Mouse (Mus musculus) kidney, embryonic 14.5 days (tissue): ENCODE data around the gene Cfap221. TPM values are rescaled to one million over a fixed set of nuclear protein-coding genes. Genes with fewer than 3 reads are reported as not detected.

Experiments used
- ATAC-seq: fragments of 200-750 bp; cut with Nextera tagmentation; 2 replicates; pipeline ENCODE4 v1.8.0; 2017; ENCODE audit warnings: moderate number of reproducible peaks, mild to moderate bottlenecking, moderate TSS enrichment, moderate library complexity; ENCODE audit not compliant: low FRiP score, low TSS enrichment
- H3K27ac ChIP-seq: fragments of 300-500 bp; sonication (generic); 2 replicates; pipeline ENCODE4 v1.5.1; 2014; ENCODE audit warnings: low read depth, mild to moderate bottlenecking, low read length, moderate library complexity, mixed read lengths
- H3K27me3 ChIP-seq: fragments of 300-500 bp; sonication (generic); 2 replicates; pipeline ENCODE4 v1.6.1; 2014; ENCODE audit warnings: mild to moderate bottlenecking, low read length; ENCODE audit not compliant: control insufficient read depth, insufficient read depth
- H3K36me3 ChIP-seq: fragments of 300-500 bp; sonication (generic); 2 replicates; pipeline ENCODE4 v1.6.1; 2014; ENCODE audit warnings: low read length, mixed read lengths; ENCODE audit not compliant: control insufficient read depth, insufficient read depth
- H3K4me1 ChIP-seq: fragments of 300-500 bp; sonication (generic); 2 replicates; pipeline ENCODE4 v1.6.1; 2014; ENCODE audit warnings: low read length, mixed read lengths; ENCODE audit not compliant: control insufficient read depth, insufficient read depth
- H3K4me2 ChIP-seq: fragments of 300-500 bp; sonication (generic); replicated peaks from 2 replicates; pipeline ENCODE4 v1.6.1; 2014; ENCODE audit warnings: low read depth, mild to moderate bottlenecking, low read length
- H3K4me3 ChIP-seq: fragments of 300-500 bp; sonication (generic); 2 replicates; pipeline ENCODE4 v1.5.1; 2014; ENCODE audit warnings: mild to moderate bottlenecking, low read length
- H3K9ac ChIP-seq: fragments of 300-500 bp; sonication (generic); 2 replicates; pipeline ENCODE4 v1.6.1; 2014; ENCODE audit warnings: low read depth, mild to moderate bottlenecking, low read length, moderate library complexity
- H3K9me3 ChIP-seq: fragments of 300-500 bp; sonication (generic); 2 replicates; pipeline ENCODE4 v1.6.1; 2016; ENCODE audit warnings: low read length; ENCODE audit not compliant: control insufficient read depth
- WGBS: fragments of 180-500 bp; shearing (Covaris S2); extraction: QIAGEN DNeasy Blood & Tissue Kit; methylation state at CpG from one replicate; pipeline ENCODE4 v1.1.7; 2014; 5-methylcytosine and 5-hydroxymethylcytosine counted together
- polyA plus RNA-seq: library from polyadenylated mRNA; unstranded; fragments of >200 nt; fragmentation: Nextera tagmentation; extraction: Ambion mirVana; gene quantifications from 2 replicates; pipeline ENCODE4 v1.2.1, GENCODE M21; 2014

Cfap221 gene
- polyA plus RNA-seq, 1 experiment from 2014 or later, result 0.35 TPM

- H3K9ac ChIP-seq, result no peak overlapping the region
- H3K4me1 ChIP-seq, result no peaks in the 10 kb centered on the region
- ATAC-seq, result no peak
- WGBS, result 85% methylated on average over 7 of the region's 7 CpGs
- no peak overlapping the region for H3K4me3 ChIP-seq
- H3K4me2 ChIP-seq, result no peak overlapping the region
- H3K27me3 ChIP-seq, result no peaks in the 10 kb centered on the region
- no peak overlapping the region for H3K27ac ChIP-seq
- H3K9me3 ChIP-seq, result no peaks in the 10 kb centered on the region
- no peaks in the 10 kb centered on the region for H3K36me3 ChIP-seq
These were observed 118.1 kb downstream of the Cfap221 start for GRCm38 (mm10) chr1:119878909-119879308.

DNA sequence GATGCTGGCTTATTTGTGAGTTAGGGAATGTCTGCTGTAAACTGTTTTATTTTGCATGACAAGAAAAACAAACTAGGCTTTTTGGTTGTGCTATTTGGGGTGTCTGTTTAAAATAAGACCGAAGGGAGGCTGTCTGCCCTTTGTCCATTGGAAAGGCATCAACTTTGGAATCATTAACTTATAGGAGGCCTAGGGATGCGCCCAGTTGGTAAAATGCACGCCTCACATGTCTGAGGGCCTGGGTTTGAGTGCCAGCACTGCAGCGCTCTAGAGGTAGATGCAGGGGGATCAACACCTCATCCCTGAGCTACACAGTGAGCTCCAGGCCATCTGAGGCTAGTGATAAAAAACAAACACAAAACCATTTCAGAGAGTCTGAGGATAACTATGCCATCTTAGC is 119.6 kb downstream of the Cfap221 start:
- WGBS, result 92% methylated on average over 4 of the region's 4 CpGs
- no peaks in the 10 kb centered on the region for H3K4me1 ChIP-seq
- H3K36me3 ChIP-seq, result no peaks in the 10 kb centered on the region
- H3K27me3 ChIP-seq, result no peaks in the 10 kb centered on the region
- H3K27ac ChIP-seq, result no peak overlapping the region
- no peak for ATAC-seq
- H3K4me3 ChIP-seq, result no peak overlapping the region
- no peak overlapping the region for H3K4me2 ChIP-seq
- H3K9ac ChIP-seq, result no peak overlapping the region
- H3K9me3 ChIP-seq, result no peaks in the 10 kb centered on the region

Other genes starting within 250 kb of the Cfap221 start
- gene Ptpn4, start 159.6 kb downstream of the Cfap221 start, polyA plus RNA-seq, result 11.9 and 13.5 TPM in 2 replicates
- 4.6 and 7.4 TPM in 2 replicates for gene Tmem177, start 84.0 kb downstream of the Cfap221 start, polyA plus RNA-seq
- 0.34 and 0.40 TPM in 2 replicates for gene Sctr, start 9.7 kb upstream of the Cfap221 start, polyA plus RNA-seq
- 40.5 and 44.1 TPM in 2 replicates for gene Tmem37, start 76.8 kb upstream of the Cfap221 start, polyA plus RNA-seq
- gene Dbi, start 123.8 kb upstream of the Cfap221 start, polyA plus RNA-seq, result 571 and 767 TPM in 2 replicates
- 22.2 and 31.9 TPM in 2 replicates for gene 3110009E18Rik, start 124.0 kb upstream of the Cfap221 start, polyA plus RNA-seq